Mouse (Mus musculus) granulocyte monocyte progenitor cell, adult 5-6 weeks (primary cell): ENCODE measurements around the gene Itpr3. TPM values are rescaled to one million over a fixed set of nuclear protein-coding genes. Genes with fewer than 3 reads are reported as not detected.

ENCODE experiments used
- ATAC-seq: replicated peaks from 2 replicates; pipeline ENCODE4 v1.8.0; 2016; ENCODE audit warnings: mild to moderate bottlenecking, moderate TSS enrichment, inconsistent platforms; ENCODE audit not compliant: poor library complexity, severe bottlenecking
- total RNA-seq, 2 experiments: library from RNA; stranded (forward) in 1 of 2; stranded (reverse) in 1 of 2; fragments of 200-712, 200-1000 nt in 1 of 2; fragments of >200 nt in 1 of 2; fragmentation: Nextera tagmentation in 1 of 2; gene quantifications; 2 replicates each; pipeline ENCODE4 v1.2.3; 2014 to 2017

Itpr3 gene
- total RNA-seq, 2 experiments from 2014 or later, result 4.0 to 6.1 TPM

- no peak for ATAC-seq
These were observed 111.5 kb downstream of the Itpr3 start for GRCm38 (mm10) chr17:27168569-27168968.

DNA sequence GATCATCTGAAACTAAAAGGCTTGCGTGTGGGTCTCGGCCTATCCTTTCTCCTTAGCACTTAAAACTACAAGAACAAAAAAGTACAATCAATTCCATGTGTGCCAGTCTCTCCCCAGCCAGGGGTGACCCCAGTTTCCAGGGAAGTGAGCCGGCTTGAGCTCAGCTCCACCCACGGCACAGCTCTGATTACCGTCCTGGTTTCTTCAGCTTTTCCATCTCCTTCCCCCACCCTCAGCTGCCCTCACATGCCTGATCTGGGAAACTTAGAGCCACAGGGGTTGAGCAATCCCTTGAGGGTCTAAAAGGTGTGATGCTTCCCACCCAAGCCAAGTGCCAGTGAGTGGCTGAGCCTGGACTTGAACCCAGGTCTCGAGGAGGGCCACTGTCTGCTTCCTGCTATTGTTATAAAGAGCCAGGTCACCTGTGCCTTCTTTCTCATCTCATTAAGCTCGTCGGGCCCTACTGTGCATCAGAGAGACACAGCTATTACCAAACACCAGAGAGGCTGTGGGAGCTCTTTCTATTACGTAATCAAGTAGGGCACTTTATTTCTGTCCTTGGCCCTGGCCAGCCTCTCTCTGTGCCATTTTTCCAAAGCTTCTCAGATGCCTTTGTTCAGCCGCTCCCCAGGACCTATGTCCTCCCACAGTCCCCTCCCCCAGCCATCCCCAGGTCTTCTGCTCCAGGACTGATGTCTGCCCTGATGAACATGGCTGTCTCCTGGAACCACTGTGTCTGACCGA lies 113.0 kb downstream of the Itpr3 start:
- ATAC-seq, result peak; percentile 54

DNA sequence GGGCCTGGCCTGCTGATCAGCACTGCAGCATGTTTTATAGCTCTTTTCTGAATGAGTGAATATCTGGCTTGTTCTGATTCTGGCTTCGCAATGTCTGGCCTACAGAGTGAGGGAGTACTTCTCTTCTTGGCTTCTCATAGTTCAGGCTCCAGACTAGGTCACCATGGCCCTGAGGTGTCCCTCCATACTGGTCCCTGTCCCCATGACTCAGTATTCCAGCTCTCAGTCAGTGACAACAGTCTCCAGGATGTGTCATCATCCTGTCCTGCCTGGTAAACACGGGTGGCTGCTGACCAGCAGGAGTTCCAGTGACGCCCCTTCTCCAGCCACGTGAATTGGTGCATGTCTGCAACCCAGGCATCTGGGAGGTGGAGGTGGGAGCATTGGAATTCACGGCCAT lies 114.0 kb downstream of the Itpr3 start:
- ATAC-seq, result no peak

Other genes with a start within 250 kb of the Itpr3 start
- gene Nkx2-5, start 212.3 kb upstream of the Itpr3 start, total RNA-seq (2014; fragmentation: Nextera tagmentation), result not detected in 2 replicates
- gene Nkx2-5, start 212.3 kb upstream of the Itpr3 start, total RNA-seq (2017), result not detected in 2 replicates
- gene Kifc5b, start 140.2 kb upstream of the Itpr3 start, total RNA-seq (2014; fragmentation: Nextera tagmentation), result 6.0 and 6.2 TPM in 2 replicates
- 8.7 and 12.6 TPM in 2 replicates for gene Kifc5b, start 140.2 kb upstream of the Itpr3 start, total RNA-seq (2017)
- 3.4 and 9.3 TPM in 2 replicates for gene Phf1, start 124.3 kb upstream of the Itpr3 start, total RNA-seq (2014; fragmentation: Nextera tagmentation)
- 1.4 and 2.1 TPM in 2 replicates for gene Phf1, start 124.3 kb upstream of the Itpr3 start, total RNA-seq (2017)
- gene Cuta, start 117.7 kb upstream of the Itpr3 start, total RNA-seq (2014; fragmentation: Nextera tagmentation), result 226 and 256 TPM in 2 replicates
- 47.5 and 60.5 TPM in 2 replicates for gene Cuta, start 117.7 kb upstream of the Itpr3 start, total RNA-seq (2017)
- gene Syngap1, start 116.1 kb upstream of the Itpr3 start, total RNA-seq (2014; fragmentation: Nextera tagmentation), result 7.2 and 10.1 TPM in 2 replicates
- gene Syngap1, start 116.1 kb upstream of the Itpr3 start, total RNA-seq (2017), result 0.31 and 0.69 TPM in 2 replicates
- 9.4 and 14.4 TPM in 2 replicates for gene Zbtb9, start 84.1 kb upstream of the Itpr3 start, total RNA-seq (2014; fragmentation: Nextera tagmentation)
- gene Zbtb9, start 84.1 kb upstream of the Itpr3 start, total RNA-seq (2017), result 14.3 and 17.7 TPM in 2 replicates
- gene Bak1, start 28.3 kb upstream of the Itpr3 start, total RNA-seq (2014; fragmentation: Nextera tagmentation), result 137 and 143 TPM in 2 replicates
- 55.9 and 59.2 TPM in 2 replicates for gene Bak1, start 28.3 kb upstream of the Itpr3 start, total RNA-seq (2017)
- gene Uqcc2, start 76.6 kb downstream of the Itpr3 start, total RNA-seq (2014; fragmentation: Nextera tagmentation), result 142 and 196 TPM in 2 replicates
- 166 and 171 TPM in 2 replicates for gene Uqcc2, start 76.6 kb downstream of the Itpr3 start, total RNA-seq (2017)
- not detected in 2 replicates for gene Ip6k3, start 110.5 kb downstream of the Itpr3 start, total RNA-seq (2014; fragmentation: Nextera tagmentation)
- gene Ip6k3, start 110.5 kb downstream of the Itpr3 start, total RNA-seq (2017), result not detected in 2 replicates
- gene Lemd2, start 147.2 kb downstream of the Itpr3 start, total RNA-seq (2014; fragmentation: Nextera tagmentation), result 36.5 and 36.9 TPM in 2 replicates
- 23.5 and 29.7 TPM in 2 replicates for gene Lemd2, start 147.2 kb downstream of the Itpr3 start, total RNA-seq (2017)